In genomic region chr7:72504268-72504667, GRCm38 (mm10) we compare ENCODE assay signal across 12 mouse cellular contexts.
DNase-seq lines count a peak whose midpoint lies in the region; ATAC-seq lines count a peak whose summit lies in the region.
"Had no signal": no experiment of that assay in that cellular context is flagged by ENCODE, and none has a peak within 500 bp of the region (broad histone marks: within the 10 kb centered on the region; RNA-seq: fewer than 3 reads in every experiment).

No protein-coding gene starts in this region.

- no peak overlapping the region for H3K9ac ChIP-seq in forebrain, embryonic 14.5 days (ENCODE audit: low read length)
- no peak overlapping the region for H3K9ac ChIP-seq in limb, embryonic 12.5 days (replicated peaks)
- H3K9ac ChIP-seq: heart, embryonic 15.5 days; liver, embryonic 15.5 days; stomach, embryonic 15.5 days had no signal

- H3K9me3 ChIP-seq in forebrain, embryonic 14.5 days (replicated peaks; ENCODE audit: control insufficient read depth, low read length), result no peaks in the 10 kb centered on the region
- no peaks in the 10 kb centered on the region for H3K9me3 ChIP-seq in forebrain, embryonic 10.5 days
- no peaks in the 10 kb centered on the region for H3K9me3 ChIP-seq in embryonic facial prominence, embryonic 10.5 days
- no peaks in the 10 kb centered on the region for H3K9me3 ChIP-seq in limb, embryonic 12.5 days
- H3K9me3 ChIP-seq: heart, embryonic 15.5 days; liver, embryonic 15.5 days; midbrain, embryonic 10.5 days; stomach, embryonic 15.5 days had no signal

- H3K27ac ChIP-seq in forebrain, embryonic 14.5 days (ENCODE audit: low read depth, low read length), result no peak overlapping the region
- no peak overlapping the region for H3K27ac ChIP-seq in forebrain, embryonic 10.5 days
- H3K27ac ChIP-seq in embryonic facial prominence, embryonic 10.5 days (replicated peaks), result 0 out of 2 replicates have a peak overlapping the region, but pooled peaks have one; percentile 5
- H3K27ac ChIP-seq in limb, embryonic 12.5 days, result peak overlapping the region; percentile 7; the same call in 1 of the 2 replicates
- H3K27ac ChIP-seq: heart, embryonic 15.5 days; liver, embryonic 15.5 days; midbrain, embryonic 10.5 days; stomach, embryonic 15.5 days had no signal

- no peaks in the 10 kb centered on the region for H3K27me3 ChIP-seq in forebrain, embryonic 14.5 days (replicated peaks; ENCODE audit: control insufficient read depth, insufficient read depth, low read length)
- H3K27me3 ChIP-seq in forebrain, embryonic 10.5 days (ENCODE audit: poor library complexity, severe bottlenecking), result no peaks in the 10 kb centered on the region
- no peaks in the 10 kb centered on the region for H3K27me3 ChIP-seq in embryonic facial prominence, embryonic 10.5 days (replicated peaks; ENCODE audit: low read depth, poor library complexity, severe bottlenecking)
- H3K27me3 ChIP-seq in limb, embryonic 12.5 days, result no peaks in the 10 kb centered on the region
- H3K27me3 ChIP-seq: heart, embryonic 15.5 days; liver, embryonic 15.5 days; stomach, embryonic 15.5 days had no signal

- no peaks in the 10 kb centered on the region for H3K4me1 ChIP-seq in forebrain, embryonic 14.5 days (ENCODE audit: control insufficient read depth, insufficient read depth, low read length)
- H3K4me1 ChIP-seq in forebrain, embryonic 10.5 days, result peaks cover 21% of the 10 kb centered on the region
- peaks cover 44% of the 10 kb centered on the region for H3K4me1 ChIP-seq in embryonic facial prominence, embryonic 10.5 days
- peaks cover 27% of the 10 kb centered on the region for H3K4me1 ChIP-seq in limb, embryonic 12.5 days (replicated peaks)
- H3K4me1 ChIP-seq: heart, embryonic 15.5 days; liver, embryonic 15.5 days; stomach, embryonic 15.5 days had no signal

- ATAC-seq in forebrain, embryonic 14.5 days, result no peak
- no peak for ATAC-seq in limb, embryonic 12.5 days (ENCODE audit: insufficient number of reproducible peaks, insufficient read depth, low FRiP score, low TSS enrichment, low read depth)
- ATAC-seq in frontal cortex, adult (ENCODE audit: low TSS enrichment), result no peak

- 85% methylated on average over 4 of the region's 4 CpGs for WGBS in forebrain, embryonic 14.5 days
- WGBS in forebrain, embryonic 10.5 days, result 79% methylated on average over 4 of the region's 4 CpGs
- 60% methylated on average over 4 of the region's 4 CpGs for WGBS in embryonic facial prominence, embryonic 10.5 days
- WGBS in limb, embryonic 12.5 days, result 41% methylated on average over 4 of the region's 4 CpGs

- H3K36me3 ChIP-seq in forebrain, embryonic 14.5 days (ENCODE audit: control insufficient read depth, insufficient read depth, low read length), result no peaks in the 10 kb centered on the region
- H3K36me3 ChIP-seq in forebrain, embryonic 10.5 days (replicated peaks), result no peaks in the 10 kb centered on the region
- H3K36me3 ChIP-seq in embryonic facial prominence, embryonic 10.5 days (replicated peaks), result no peaks in the 10 kb centered on the region
- no peaks in the 10 kb centered on the region for H3K36me3 ChIP-seq in limb, embryonic 12.5 days
- H3K36me3 ChIP-seq: heart, embryonic 15.5 days; liver, embryonic 15.5 days; midbrain, embryonic 10.5 days; stomach, embryonic 15.5 days had no signal

- no peak overlapping the region for H3K4me3 ChIP-seq in forebrain, embryonic 14.5 days (ENCODE audit: low read depth, low read length)
- no peak overlapping the region for H3K4me3 ChIP-seq in forebrain, embryonic 10.5 days
- no peak overlapping the region for H3K4me3 ChIP-seq in embryonic facial prominence, embryonic 10.5 days
- no peak overlapping the region for H3K4me3 ChIP-seq in limb, embryonic 12.5 days (replicated peaks)
- H3K4me3 ChIP-seq: heart, embryonic 15.5 days; liver, embryonic 15.5 days; midbrain, embryonic 10.5 days; stomach, embryonic 15.5 days had no signal

- peak; percentile 26 for DNase-seq in forebrain, embryonic 14.5 days (ENCODE audit: low spot score)
- DNase-seq in forebrain, embryonic 10.5 days (ENCODE audit: extremely low spot score, low spot score), result no peak
- peak; percentile 17 to 59 for DNase-seq in layer of hippocampus, postnatal 14 days (ENCODE audit: low spot score in 2 of 2)
- DNase-seq in layer of hippocampus, postnatal 25 days (ENCODE audit: extremely low spot score in 1 of 2, low spot score in 1 of 2), result no peak
- DNase-seq in embryonic facial prominence, embryonic 10.5 days (ENCODE audit: low spot score), result no peak
- DNase-seq in yolk sac, embryonic 10.5 days (ENCODE audit: low spot score), result no peak

- no peak overlapping the region for H3K4me2 ChIP-seq in forebrain, embryonic 14.5 days (ENCODE audit: low read length)
- H3K4me2 ChIP-seq in limb, embryonic 12.5 days, result no peak overlapping the region
- H3K4me2 ChIP-seq: heart, embryonic 15.5 days; liver, embryonic 15.5 days; stomach, embryonic 15.5 days had no signal

Comparison
In these comparisons a context has a peak if more than half of its experiments do, and no peak if none do; other contexts are left out.
1. DNase-seq: peak in forebrain, embryonic 14.5 days (single experiment) and layer of hippocampus, postnatal 14 days (2 of 2); none in forebrain, embryonic 10.5 days (single experiment), layer of hippocampus, postnatal 25 days (0 of 2), embryonic facial prominence, embryonic 10.5 days (single experiment) and yolk sac, embryonic 10.5 days (single experiment).
2. H3K27ac ChIP-seq: peak in embryonic facial prominence, embryonic 10.5 days (single experiment) and limb, embryonic 12.5 days (single experiment); none in forebrain, embryonic 14.5 days (single experiment) and forebrain, embryonic 10.5 days (single experiment).